Mouse (Mus musculus) hindbrain, embryonic 13.5 days (tissue): ENCODE measurements at regions not wholly inside any gene's neighbourhood (a gene's known extent, or its start where the extent isn't known, plus 50 kb on each side); places are given as distances from the start of the nearest gene placed in this dataset.

Experiments
- ATAC-seq: fragments of 200-750 bp; cut with Nextera tagmentation; 2 replicates; pipeline ENCODE4 v1.8.0; 2017; ENCODE audit warnings: moderate TSS enrichment; ENCODE audit not compliant: low FRiP score
- H3K27ac ChIP-seq: fragments of 300-500 bp; sonication (generic); 2 replicates; pipeline ENCODE4 v1.5.1; 2015; ENCODE audit warnings: inconsistent platforms, mild to moderate bottlenecking, moderate library complexity
- H3K27me3 ChIP-seq: fragments of 300-500 bp; sonication (generic); 2 replicates; pipeline ENCODE4 v1.6.1; 2015; ENCODE audit warnings: mild to moderate bottlenecking, inconsistent platforms
- H3K36me3 ChIP-seq: fragments of 300-500 bp; sonication (generic); 2 replicates; pipeline ENCODE4 v1.6.1; 2015; ENCODE audit warnings: mild to moderate bottlenecking, inconsistent platforms
- H3K4me1 ChIP-seq: fragments of 300-500 bp; sonication (generic); replicated peaks from 2 replicates; pipeline ENCODE4 v1.6.1; 2015; ENCODE audit warnings: inconsistent platforms
- H3K4me2 ChIP-seq: fragments of 300-500 bp; sonication (generic); 2 replicates; pipeline ENCODE4 v1.6.1; 2015; ENCODE audit warnings: inconsistent platforms, mild to moderate bottlenecking, moderate library complexity
- H3K4me3 ChIP-seq: fragments of 300-500 bp; sonication (generic); 2 replicates; pipeline ENCODE4 v1.5.1; 2015; ENCODE audit warnings: mild to moderate bottlenecking, inconsistent platforms
- H3K9ac ChIP-seq: fragments of 300-500 bp; sonication (generic); 2 replicates; pipeline ENCODE4 v1.6.1; 2015; ENCODE audit warnings: mild to moderate bottlenecking, inconsistent platforms
- H3K9me3 ChIP-seq: fragments of 300-500 bp; sonication (generic); 2 replicates; pipeline ENCODE4 v1.6.1; 2016; ENCODE audit warnings: inconsistent platforms
- WGBS: fragments of 180-500 bp; shearing (Covaris S2); methylation state at CpG from one replicate; pipeline ENCODE4 v1.1.7; 2015; 5-methylcytosine and 5-hydroxymethylcytosine counted together

GRCm38 (mm10) chr15:7008725-7009380 is 81.6 kb upstream of the Lifr start:
- Histone ChIP-seq H3K27ac (no peak overlapping the region), H3K36me3 (no peaks in the 10 kb centered on the region), H3K4me3 (no peak overlapping the region), H3K27me3 (no peaks in the 10 kb centered on the region), H3K4me2 (no peak overlapping the region), H3K9me3 (no peaks in the 10 kb centered on the region), H3K9ac (no peak overlapping the region), H3K4me1 (no peaks in the 10 kb centered on the region)
- ATAC-seq = no peak
- WGBS = 88% methylated on average over 7 of the region's 7 CpGs

DNA sequence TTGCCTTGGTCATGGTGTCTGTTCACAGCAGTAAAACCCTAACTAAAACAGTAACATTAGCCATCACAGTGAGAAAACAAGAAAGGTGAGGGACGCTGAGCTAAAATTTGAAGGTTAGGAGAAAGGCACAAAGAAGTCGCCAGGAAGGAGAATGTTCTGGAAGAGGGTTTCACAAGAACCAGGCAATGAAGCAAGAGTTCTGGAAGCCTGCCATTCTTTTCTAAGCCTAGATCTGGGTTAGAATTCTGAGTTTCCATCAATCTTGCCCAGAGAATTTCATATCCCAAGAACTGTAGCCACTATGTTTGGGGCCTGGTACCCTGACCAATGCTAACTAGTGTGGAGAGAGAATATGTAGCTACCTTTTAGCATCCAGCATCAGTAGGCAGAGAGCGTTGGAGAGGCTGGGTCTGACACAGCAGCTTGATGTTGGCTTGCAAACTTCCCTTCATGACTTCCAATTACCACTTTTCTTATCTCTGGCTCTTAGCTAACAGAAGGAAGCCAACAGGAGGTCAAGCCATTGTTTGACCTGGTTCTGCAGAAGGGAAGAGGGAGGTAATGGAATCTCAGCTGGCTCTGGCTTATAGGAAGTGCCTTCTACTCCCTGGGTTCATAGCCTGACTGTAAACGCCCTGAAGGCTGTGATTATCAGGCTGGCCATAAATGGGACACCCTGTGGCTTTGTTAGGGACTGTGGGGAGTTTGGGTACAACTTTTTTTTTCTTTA is 79.3 kb upstream of the Lifr start:
- Histone ChIP-seq H3K27me3 (no peaks in the 10 kb centered on the region), H3K4me2 (no peak overlapping the region), H3K4me1 (peaks cover 3% of the 10 kb centered on the region; the same call in 1 of the 2 replicates), H3K36me3 (no peaks in the 10 kb centered on the region), H3K4me3 (no peak overlapping the region), H3K9ac (no peak overlapping the region), H3K27ac (no peak overlapping the region), H3K9me3 (no peaks in the 10 kb centered on the region)
- WGBS = 84% methylated on average over 4 of the region's 4 CpGs
- no peak for ATAC-seq

- no peak overlapping the region for H3K4me3 ChIP-seq
- H3K36me3 ChIP-seq = no peaks in the 10 kb centered on the region
- no peak overlapping the region for H3K4me2 ChIP-seq
- WGBS = 78% methylated on average over 2 of the region's 2 CpGs
- no peak overlapping the region for H3K9ac ChIP-seq
- H3K9me3 ChIP-seq = no peaks in the 10 kb centered on the region
- H3K27me3 ChIP-seq = no peaks in the 10 kb centered on the region
- no peak overlapping the region for H3K27ac ChIP-seq
- H3K4me1 ChIP-seq = peaks cover 3% of the 10 kb centered on the region; the same call in 1 of the 2 replicates
- ATAC-seq = no peak
Measured at GRCm38 (mm10) chr15:7011696-7012070, 78.7 kb upstream of the Lifr start.

GRCm38 (mm10) chr15:7012446-7012845 is 78.0 kb upstream of the Lifr start:
- H3K4me1 ChIP-seq = peaks cover 3% of the 10 kb centered on the region; the same call in 1 of the 2 replicates
- WGBS = 95% methylated on average over 6 of the region's 6 CpGs
- H3K27me3 ChIP-seq = no peaks in the 10 kb centered on the region
- no peak overlapping the region for H3K9ac ChIP-seq
- no peak overlapping the region for H3K27ac ChIP-seq
- no peaks in the 10 kb centered on the region for H3K36me3 ChIP-seq
- no peak overlapping the region for H3K4me2 ChIP-seq
- no peaks in the 10 kb centered on the region for H3K9me3 ChIP-seq
- ATAC-seq = no peak
- H3K4me3 ChIP-seq = no peak overlapping the region

GRCm38 (mm10) chr15:7013047-7013446 is 77.4 kb upstream of the Lifr start:
- H3K27me3 ChIP-seq = no peaks in the 10 kb centered on the region
- H3K36me3 ChIP-seq = no peaks in the 10 kb centered on the region
- ATAC-seq = no peak
- no peak overlapping the region for H3K4me3 ChIP-seq
- WGBS = 82% methylated on average over 5 of the region's 5 CpGs
- H3K4me1 ChIP-seq = peaks cover 3% of the 10 kb centered on the region; the same call in 1 of the 2 replicates
- H3K4me2 ChIP-seq = no peak overlapping the region
- no peak overlapping the region for H3K27ac ChIP-seq
- H3K9me3 ChIP-seq = no peaks in the 10 kb centered on the region
- H3K9ac ChIP-seq = no peak overlapping the region

GRCm38 (mm10) chr15:7014984-7015383 is 75.4 kb upstream of the Lifr start:
- 75% methylated on average over 2 of the region's 2 CpGs for WGBS
- Histone ChIP-seq H3K9ac (no peak overlapping the region), H3K27me3 (no peaks in the 10 kb centered on the region), H3K4me3 (no peak overlapping the region), H3K4me2 (no peak overlapping the region), H3K36me3 (no peaks in the 10 kb centered on the region), H3K9me3 (no peaks in the 10 kb centered on the region), H3K4me1 (peaks cover 3% of the 10 kb centered on the region; the same call in 1 of the 2 replicates), H3K27ac (no peak overlapping the region)
- ATAC-seq = no peak

- no peak for ATAC-seq
- Histone ChIP-seq H3K4me1 (peaks cover 3% of the 10 kb centered on the region; the same call in 1 of the 2 replicates), H3K36me3 (no peaks in the 10 kb centered on the region), H3K27me3 (no peaks in the 10 kb centered on the region), H3K27ac (no peak overlapping the region), H3K4me2 (no peak overlapping the region), H3K9me3 (no peaks in the 10 kb centered on the region), H3K4me3 (no peak overlapping the region), H3K9ac (no peak overlapping the region)
- 75% methylated on average over 3 of the region's 3 CpGs for WGBS
Measured at GRCm38 (mm10) chr15:7016018-7016417, 74.4 kb upstream of the Lifr start.

- peaks cover 3% of the 10 kb centered on the region; the same call in 1 of the 2 replicates for H3K4me1 ChIP-seq
- H3K27ac ChIP-seq = no peak overlapping the region
- H3K27me3 ChIP-seq = no peaks in the 10 kb centered on the region
- H3K4me3 ChIP-seq = no peak overlapping the region
- no peaks in the 10 kb centered on the region for H3K36me3 ChIP-seq
- no peak overlapping the region for H3K4me2 ChIP-seq
- H3K9ac ChIP-seq = no peak overlapping the region
- 87% methylated on average over 6 of the region's 6 CpGs for WGBS
- H3K9me3 ChIP-seq = no peaks in the 10 kb centered on the region
- ATAC-seq = no peak
Measured at GRCm38 (mm10) chr15:7017281-7017845, 73.1 kb upstream of the Lifr start.

DNA sequence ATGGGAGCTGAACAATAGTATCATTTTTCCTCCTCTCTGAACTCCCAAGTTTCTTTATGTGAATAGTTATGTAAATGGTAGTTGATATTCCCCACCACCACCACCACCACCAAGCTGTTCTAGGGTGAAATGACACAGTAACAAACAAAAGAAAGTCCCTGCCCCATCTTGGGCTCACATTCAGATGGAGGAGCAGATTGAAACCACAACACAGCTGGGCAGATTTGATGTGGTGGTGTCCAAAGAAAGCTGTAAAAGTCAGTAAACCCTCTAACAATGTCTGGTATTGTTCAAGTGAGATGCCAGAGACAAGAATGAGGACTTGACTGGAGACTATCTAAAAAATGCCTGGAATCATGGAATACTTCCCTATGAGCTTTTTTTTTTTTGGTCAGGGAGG is 67.8 kb upstream of the Lifr start:
- Histone ChIP-seq H3K36me3 (no peaks in the 10 kb centered on the region), H3K4me3 (no peak overlapping the region), H3K4me1 (no peaks in the 10 kb centered on the region), H3K27me3 (no peaks in the 10 kb centered on the region), H3K27ac (no peak overlapping the region), H3K9ac (no peak overlapping the region), H3K9me3 (no peaks in the 10 kb centered on the region), H3K4me2 (no peak overlapping the region)
- no peak for ATAC-seq

GRCm38 (mm10) chr15:7025194-7025593 is 65.2 kb upstream of the Lifr start:
- no peak for ATAC-seq
- no peaks in the 10 kb centered on the region for H3K4me1 ChIP-seq
- H3K4me2 ChIP-seq = no peak overlapping the region
- no peak overlapping the region for H3K27ac ChIP-seq
- H3K27me3 ChIP-seq = no peaks in the 10 kb centered on the region
- H3K9ac ChIP-seq = no peak overlapping the region
- 86% methylated on average over 4 of the region's 4 CpGs for WGBS
- no peak overlapping the region for H3K4me3 ChIP-seq
- no peaks in the 10 kb centered on the region for H3K9me3 ChIP-seq
- no peaks in the 10 kb centered on the region for H3K36me3 ChIP-seq

DNA sequence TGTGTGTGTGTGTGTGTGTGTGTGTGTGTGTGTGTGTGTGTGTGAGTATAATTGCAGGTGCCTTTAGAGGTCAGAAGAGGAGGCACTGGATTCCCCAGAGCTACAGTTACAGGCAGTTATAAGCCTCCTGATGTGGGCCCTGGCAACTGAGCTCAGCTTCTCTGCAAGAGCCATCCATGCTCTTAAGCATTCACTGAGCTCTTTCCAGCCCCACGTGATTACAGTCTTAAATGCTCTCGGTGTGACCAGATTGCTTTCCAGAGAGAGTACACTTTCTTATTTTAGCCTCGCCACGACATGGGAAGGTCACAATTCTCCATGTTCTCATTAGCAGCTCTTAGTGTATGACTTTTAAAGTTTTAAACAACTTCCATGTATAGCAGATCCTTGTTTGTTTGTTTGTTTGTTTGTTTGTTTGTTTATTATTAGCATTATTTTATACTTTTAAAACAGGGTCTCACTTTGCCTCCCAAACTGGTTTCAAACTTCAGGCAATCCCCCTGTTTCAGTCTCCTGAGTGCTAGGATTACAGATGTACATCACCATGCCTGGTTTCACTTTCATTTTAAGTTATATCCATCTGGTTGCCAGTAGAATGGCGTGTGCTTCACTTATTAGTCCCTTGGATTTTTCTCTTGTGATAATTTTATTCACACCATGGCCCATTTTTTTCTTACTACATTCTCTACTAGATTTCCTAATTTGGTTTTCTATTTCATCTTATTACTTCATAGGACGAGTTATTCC is 58.9 kb upstream of the Lifr start:
- 72% methylated on average over 6 of the region's 6 CpGs for WGBS
- Histone ChIP-seq H3K4me2 (no peak overlapping the region), H3K9ac (no peak overlapping the region), H3K36me3 (no peaks in the 10 kb centered on the region), H3K27me3 (no peaks in the 10 kb centered on the region), H3K9me3 (no peaks in the 10 kb centered on the region), H3K27ac (no peak overlapping the region), H3K4me3 (no peak overlapping the region), H3K4me1 (no peaks in the 10 kb centered on the region)
- ATAC-seq = no peak

DNA sequence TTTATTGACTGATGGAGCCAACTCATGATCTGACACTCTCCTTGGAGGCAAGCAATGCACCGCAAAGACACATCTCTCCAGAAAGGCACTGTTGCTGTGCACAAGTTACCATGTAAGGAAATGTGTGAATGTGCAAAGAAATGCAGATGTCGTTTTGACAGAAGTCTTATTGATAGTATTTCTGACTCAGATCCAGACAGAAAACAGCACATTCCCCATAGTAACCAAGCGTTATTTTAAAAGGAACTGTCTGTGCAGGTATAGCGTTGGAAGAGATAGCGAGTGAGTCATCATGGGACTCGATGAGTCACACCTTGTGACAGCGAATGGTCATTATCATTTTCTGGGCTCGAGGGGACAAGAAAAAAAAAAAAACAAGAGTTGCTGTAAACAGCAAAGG is 52.9 kb upstream of the Lifr start:
- no peak overlapping the region for H3K27ac ChIP-seq
- ATAC-seq = no peak
- H3K4me1 ChIP-seq = no peaks in the 10 kb centered on the region
- no peaks in the 10 kb centered on the region for H3K36me3 ChIP-seq
- no peak overlapping the region for H3K9ac ChIP-seq
- no peak overlapping the region for H3K4me3 ChIP-seq
- no peaks in the 10 kb centered on the region for H3K9me3 ChIP-seq
- 90% methylated on average over 8 of the region's 8 CpGs for WGBS
- no peaks in the 10 kb centered on the region for H3K27me3 ChIP-seq
- no peak overlapping the region for H3K4me2 ChIP-seq
